Mouse (Mus musculus): Measurements from ENCODE around the gene Ifnz. TPM values are rescaled to one million over a fixed set of nuclear protein-coding genes. Genes with fewer than 3 reads are reported as not detected.

The Ifnz gene
- polyA plus RNA-seq, 1 experiment, result not detected

DNA sequence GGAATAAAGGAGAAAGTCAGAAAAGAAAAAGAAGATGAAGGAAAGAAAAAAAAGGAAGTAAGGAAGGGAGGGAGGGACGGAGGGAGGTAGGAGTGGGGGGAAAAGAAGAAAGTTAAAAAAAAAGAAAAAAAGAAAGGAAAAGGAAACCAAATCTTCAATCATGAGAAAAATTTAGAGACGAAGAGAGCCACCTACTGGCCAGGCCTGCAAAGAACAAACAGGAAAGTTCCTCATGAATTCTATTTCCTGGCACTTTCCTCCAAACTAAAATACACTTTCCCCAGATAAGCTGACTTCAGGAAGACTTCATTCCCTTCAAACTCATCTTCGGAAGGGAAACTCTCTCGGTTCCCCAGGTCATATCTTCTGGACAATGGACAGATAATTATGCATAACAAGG lies 48.6 kb downstream of the Ifnz start:
- no peaks in the 10 kb centered on the region for H3K79me2 ChIP-seq (ENCODE audit: control insufficient read depth, insufficient read depth)
- peak overlapping the region; percentile 13 for H3K4me2 ChIP-seq (ENCODE audit: low read depth)
- H3K4me3 ChIP-seq, result no peak overlapping the region
- no peaks in the 10 kb centered on the region for H3K36me3 ChIP-seq (ENCODE audit: control insufficient read depth, insufficient read depth)
- H3ac ChIP-seq (ENCODE audit: control insufficient read depth, insufficient read length), result no peak overlapping the region
- H3K27me3 ChIP-seq (ENCODE audit: control insufficient read depth, insufficient read depth, insufficient read length), result peaks cover 3% of the 10 kb centered on the region
- TF ChIP-seq MYOG (IDR thresholded peaks at IDR 0.05; ENCODE audit: control insufficient read depth in 1 of 3, insufficient read depth in 1 of 3, insufficient read length in 2 of 3, low read depth in 2 of 3) (no peak), E2F4 (IDR thresholded peaks at IDR 0.05; ENCODE audit: insufficient read depth) (no peak), REST (IDR thresholded peaks at IDR 0.05; ENCODE audit: insufficient read depth, insufficient read length) (no peak), TCF12 (IDR thresholded peaks at IDR 0.05; ENCODE audit: insufficient read depth, poor library complexity, severe bottlenecking) (no peak), SRF (IDR thresholded peaks at IDR 0.05; ENCODE audit: control insufficient read depth, insufficient read length, low read depth) (no peak), POLR2AphosphoS2 (IDR thresholded peaks at IDR 0.05; ENCODE audit: insufficient read length, low read depth) (no peak), USF1 (IDR thresholded peaks at IDR 0.05; ENCODE audit: low read depth) (no peak), MYOD1 (IDR thresholded peaks at IDR 0.05; ENCODE audit: control insufficient read depth in 1 of 3, insufficient read length in 2 of 3, low read depth in 2 of 3) (no peak), MAX (IDR thresholded peaks at IDR 0.05; ENCODE audit: low read depth) (no peak), CEBPB (IDR thresholded peaks at IDR 0.05; ENCODE audit: insufficient read depth, poor library complexity, severe bottlenecking) (no peak), POLR2A (IDR thresholded peaks at IDR 0.05; ENCODE audit: insufficient read length, low read depth) (no peak), TCF3 (IDR thresholded peaks at IDR 0.05; ENCODE audit: insufficient read length, low read depth) (no peak)

Other genes with a start within 250 kb of the Ifnz start
- gene Ifna15, start 223.9 kb upstream of the Ifnz start, polyA plus RNA-seq (2012; fragmentation: generic; extraction: Trizol), result not detected
- gene Ifna14, start 210.3 kb upstream of the Ifnz start, polyA plus RNA-seq (2012; fragmentation: generic; extraction: Trizol), result not detected
- gene Ifna9, start 189.7 kb upstream of the Ifnz start, polyA plus RNA-seq (2012; fragmentation: generic; extraction: Trizol), result not detected
- not detected for gene Ifna12, start 178.8 kb upstream of the Ifnz start, polyA plus RNA-seq (2012; fragmentation: generic; extraction: Trizol)
- not detected for gene C87499, start 147.7 kb upstream of the Ifnz start, polyA plus RNA-seq (2012; fragmentation: generic; extraction: Trizol)
- not detected for gene Ifna13, start 137.7 kb upstream of the Ifnz start, polyA plus RNA-seq (2012; fragmentation: generic; extraction: Trizol)
- not detected for gene Ifna16, start 105.2 kb upstream of the Ifnz start, polyA plus RNA-seq (2012; fragmentation: generic; extraction: Trizol)
- not detected for gene Ifna2, start 98.2 kb upstream of the Ifnz start, polyA plus RNA-seq (2012; fragmentation: generic; extraction: Trizol)
- not detected for gene Ifnab, start 90.8 kb upstream of the Ifnz start, polyA plus RNA-seq (2012; fragmentation: generic; extraction: Trizol)
- 2.0 TPM for gene Gm26566, start 60.3 kb upstream of the Ifnz start, polyA plus RNA-seq (2012; fragmentation: generic; extraction: Trizol)
- 12.0 TPM for gene Klhl9, start 59.7 kb upstream of the Ifnz start, polyA plus RNA-seq (2012; fragmentation: generic; extraction: Trizol)
- not detected for gene Gm13271, start 27.3 kb upstream of the Ifnz start, polyA plus RNA-seq (2012; fragmentation: generic; extraction: Trizol)
- gene Gm13283, start 22.0 kb upstream of the Ifnz start, polyA plus RNA-seq (2012; fragmentation: generic; extraction: Trizol), result not detected
- 1.0 TPM for gene Gm13290, start 8.3 kb upstream of the Ifnz start, polyA plus RNA-seq (2012; fragmentation: generic; extraction: Trizol)
- not detected for gene Gm13289, start 5.2 kb upstream of the Ifnz start, polyA plus RNA-seq (2012; fragmentation: generic; extraction: Trizol)
- 0.19 TPM for gene Gm13272, start 2.3 kb upstream of the Ifnz start, polyA plus RNA-seq (2012; fragmentation: generic; extraction: Trizol)
- gene Gm13276, start 3.6 kb downstream of the Ifnz start, polyA plus RNA-seq (2012; fragmentation: generic; extraction: Trizol), result 0.73 TPM
- gene Gm13277, start 6.5 kb downstream of the Ifnz start, polyA plus RNA-seq (2012; fragmentation: generic; extraction: Trizol), result not detected
- gene Gm13278, start 9.4 kb downstream of the Ifnz start, polyA plus RNA-seq (2012; fragmentation: generic; extraction: Trizol), result not detected
- gene Gm13275, start 12.4 kb downstream of the Ifnz start, polyA plus RNA-seq (2012; fragmentation: generic; extraction: Trizol), result 0.35 TPM
- gene Gm13279, start 15.3 kb downstream of the Ifnz start, polyA plus RNA-seq (2012; fragmentation: generic; extraction: Trizol), result not detected
- not detected for gene Gm13285, start 17.5 kb downstream of the Ifnz start, polyA plus RNA-seq (2012; fragmentation: generic; extraction: Trizol)
- 0.35 TPM for gene Gm13287, start 21.1 kb downstream of the Ifnz start, polyA plus RNA-seq (2012; fragmentation: generic; extraction: Trizol)
- gene Gm13288, start 23.4 kb downstream of the Ifnz start, polyA plus RNA-seq (2012; fragmentation: generic; extraction: Trizol), result 0.14 TPM
- not detected for gene Ifna7, start 34.1 kb downstream of the Ifnz start, polyA plus RNA-seq (2012; fragmentation: generic; extraction: Trizol)
- not detected for gene Ifna11, start 37.8 kb downstream of the Ifnz start, polyA plus RNA-seq (2012; fragmentation: generic; extraction: Trizol)
- not detected for gene Ifna6, start 45.3 kb downstream of the Ifnz start, polyA plus RNA-seq (2012; fragmentation: generic; extraction: Trizol)
- gene Ifna5, start 53.4 kb downstream of the Ifnz start, polyA plus RNA-seq (2012; fragmentation: generic; extraction: Trizol), result not detected
- gene Ifna4, start 59.7 kb downstream of the Ifnz start, polyA plus RNA-seq (2012; fragmentation: generic; extraction: Trizol), result not detected
- not detected for gene Ifna1, start 68.0 kb downstream of the Ifnz start, polyA plus RNA-seq (2012; fragmentation: generic; extraction: Trizol)
- not detected for gene Ifne, start 98.1 kb downstream of the Ifnz start, polyA plus RNA-seq (2012; fragmentation: generic; extraction: Trizol)

Data from myocyte (in vitro differentiated cells).